Mouse (Mus musculus) bone marrow, adult 2 months (tissue): ENCODE measurements around the gene Cdc45.

Experiments
- CTCF ChIP-seq: fragments of 200-500 bp; IDR thresholded peaks from 2 replicates; pipeline ENCODE4 v1.5.1; 2011; ENCODE audit warnings: low read length, control low read depth; ENCODE audit not compliant: control insufficient read depth, insufficient read depth
- POLR2A ChIP-seq: fragments of 200-500 bp; IDR thresholded peaks from 2 replicates; pipeline ENCODE4 v1.6.1; 2011; ENCODE audit warnings: low read depth, mild to moderate bottlenecking, control low read depth, low read length, borderline replicate concordance; ENCODE audit not compliant: control insufficient read depth

- no peak for TF ChIP-seq POLR2A
- TF ChIP-seq CTCF = no peak
Measured at GRCm38 (mm10) chr16:18796645-18797044, 15.1 kb downstream of the Cdc45 start.
